Comparison of ENCODE assay signal across 8 mouse cellular contexts in genomic region chr16:11134348-11135344, GRCm38 (mm10). TPM values are rescaled to one million over a fixed set of nuclear protein-coding genes. Genes with fewer than 3 reads are reported as not detected.
DNase-seq lines count a peak whose midpoint lies in the region; ATAC-seq and TF ChIP-seq lines count a peak whose summit lies in the region.

Txndc11 (minus strand) TSS chr16:11134650.

- peak within 1 kb of the TSS; percentile 96 for H3K9ac ChIP-seq in hindbrain, embryonic 13.5 days

- peak within 1 kb of the TSS; percentile 65 for H3K4me2 ChIP-seq in hindbrain, embryonic 13.5 days

- ATAC-seq in Patski = peak; percentile 97
- ATAC-seq in hindbrain, embryonic 13.5 days (ENCODE audit: low FRiP score) = peak; percentile 99

- peaks cover 35% of the 10 kb centered on the region for H3K4me1 ChIP-seq in hindbrain, embryonic 13.5 days (replicated peaks)

- H3K9me3 ChIP-seq in hindbrain, embryonic 13.5 days = no peaks in the 10 kb centered on the region

- H3K27me3 ChIP-seq in Patski = no peaks in the 10 kb centered on the region
- no peaks in the 10 kb centered on the region for H3K27me3 ChIP-seq in hindbrain, embryonic 13.5 days

- peak; percentile 89 for DNase-seq in Patski (ENCODE audit: low read depth, low spot score)
- peak; percentile 99 to 100 for DNase-seq in cerebellum, postnatal 14 days
- peak; percentile 98 to 99 for DNase-seq in frontal cortex, postnatal 14 days (ENCODE audit: low spot score in 2 of 2)
- peak; percentile 95 to 96 for DNase-seq in layer of hippocampus, postnatal 25 days (ENCODE audit: extremely low spot score in 1 of 2, low spot score in 1 of 2)
- peak; percentile 99 for DNase-seq in lung, postnatal 25 days (ENCODE audit: low spot score)
- DNase-seq in retina, embryonic 14.5 days (ENCODE audit: low spot score) = peak; percentile 98
- peak; percentile 100 for DNase-seq in thymus, postnatal 4 days

- WGBS in hindbrain, embryonic 13.5 days = under 1% methylated on average over 66 of the region's 80 CpGs

- peak within 1 kb of the TSS; percentile 92 for H3K27ac ChIP-seq in hindbrain, embryonic 13.5 days

- in situ Hi-C loops in Patski (cut with MboI; ENCODE audit: low pct_unique_long_range_greater_than_20kb) = no loop called here

- POLR2A ChIA-PET in Patski (lab: Charles Lee) = interaction anchor here (1.0 kb wide), 1 partner anchor 13 kb away, joined by 3 read pairs; no protein-coding TSS in a partner anchor

- no peak for TF ChIP-seq CTCF in Patski (IDR thresholded peaks at IDR 0.05)

- H3K4me3 ChIP-seq in hindbrain, embryonic 13.5 days = peak within 1 kb of the TSS; percentile 98

- peaks cover 26% of the 10 kb centered on the region for H3K36me3 ChIP-seq in hindbrain, embryonic 13.5 days

- CTCF ChIA-PET in Patski (lab: Charles Lee) = interaction anchor here (1.3 to 1.4 kb wide), 2 partner anchors 40 to 99 kb away, joined by 3 to 4 read pairs; no protein-coding TSS in a partner anchor

RNA-seq across cellular contexts. Expression of gene Txndc11, which starts in this region (rescaled TPM):
- polyA plus RNA-seq in Patski (2021) = 37.3 TPM
- polyA plus RNA-seq in hindbrain, embryonic 13.5 days (2015; fragmentation: Nextera tagmentation; extraction: Ambion mirVana) = 25.7 and 27.9 TPM in 2 replicates
- total RNA-seq in layer of hippocampus, postnatal 25 days (2021) = 10 to 100 TPM; 27.3 to 31.5 TPM

Comparison
In these comparisons a context has a peak if more than half of its experiments do, and no peak if none do; other contexts are left out.
1. Peak in every context shown above with its lines: DNase-seq, ATAC-seq, H3K4me3 ChIP-seq and H3K27ac ChIP-seq.